21 mouse cellular contexts compared by ENCODE assay signal in the genomic region with DNA sequence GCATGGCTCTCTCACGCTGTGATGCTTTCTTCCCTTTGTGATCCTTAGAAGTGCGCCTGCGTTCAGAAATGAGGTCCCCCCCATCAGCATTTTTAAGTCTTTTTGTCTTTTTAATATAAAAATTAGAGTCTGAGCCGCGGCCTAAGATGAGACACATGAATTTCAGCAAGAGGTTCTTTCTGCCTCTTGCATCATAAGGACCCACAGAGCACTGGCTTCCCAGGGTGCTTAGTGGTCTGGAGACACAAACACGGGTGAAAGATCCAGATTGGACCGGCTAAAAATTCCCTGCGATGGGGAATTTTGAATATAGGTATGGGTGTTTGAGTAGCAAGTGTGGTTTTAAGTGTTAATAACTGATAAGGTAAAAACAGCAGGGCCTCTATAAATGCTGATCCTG. TPM values are rescaled to one million over a fixed set of nuclear protein-coding genes. Genes with fewer than 3 reads are reported as not detected.
"Had no signal": no experiment of that assay in that cellular context is flagged by ENCODE, and none has a peak within 500 bp of the region (broad histone marks: within the 10 kb centered on the region; RNA-seq: fewer than 3 reads in every experiment).

No protein-coding gene starts in this region.

- H3K4me1 ChIP-seq: liver, embryonic 13.5 days; liver, embryonic 15.5 days; megakaryocyte, embryonic 14.5 days; stomach, embryonic 15.5 days had no signal

- DNase-seq: liver, embryonic 13.5 days; liver, postnatal 0 days; lung, adult 2 months; lung, postnatal 14 days; lung, postnatal 36 days; retina, postnatal 1 day; right cerebral cortex, adult 18-20 months; thymus, adult 2 months; thymus, postnatal 25 days; thymus, postnatal 4 days had no signal

- H3K9me3 ChIP-seq: liver, embryonic 13.5 days; liver, embryonic 15.5 days; lung, embryonic 15.5 days; megakaryocyte, embryonic 14.5 days; midbrain, embryonic 12.5 days; neural tube, embryonic 13.5 days; neural tube, embryonic 15.5 days; stomach, embryonic 15.5 days had no signal

- H3K9ac ChIP-seq: liver, embryonic 13.5 days; liver, embryonic 15.5 days; liver, postnatal 0 days; lung, embryonic 15.5 days; midbrain, embryonic 12.5 days; neural tube, embryonic 13.5 days; neural tube, embryonic 15.5 days; stomach, embryonic 15.5 days had no signal

- ATAC-seq: liver, postnatal 0 days; lung, postnatal 0 days had no signal

- H3K27me3 ChIP-seq: liver, embryonic 13.5 days; liver, embryonic 15.5 days; lung, embryonic 15.5 days; megakaryocyte, embryonic 14.5 days; neural tube, embryonic 13.5 days; neural tube, embryonic 15.5 days; stomach, embryonic 15.5 days had no signal

- H3K36me3 ChIP-seq: liver, embryonic 13.5 days; liver, embryonic 15.5 days; lung, embryonic 15.5 days; midbrain, embryonic 12.5 days; neural tube, embryonic 13.5 days; neural tube, embryonic 15.5 days; stomach, embryonic 15.5 days had no signal

- H3K4me2 ChIP-seq: liver, embryonic 13.5 days; liver, embryonic 15.5 days; lung, embryonic 15.5 days; midbrain, embryonic 12.5 days; neural tube, embryonic 13.5 days; neural tube, embryonic 15.5 days; stomach, embryonic 15.5 days had no signal

- H3K4me3 ChIP-seq: liver, embryonic 13.5 days; liver, embryonic 15.5 days; lung, embryonic 15.5 days; megakaryocyte, embryonic 14.5 days; midbrain, embryonic 12.5 days; neural tube, embryonic 13.5 days; neural tube, embryonic 15.5 days; stomach, embryonic 15.5 days had no signal

- H3K27ac ChIP-seq: liver, embryonic 13.5 days; liver, embryonic 15.5 days; lung, embryonic 15.5 days; macrophage; neural tube, embryonic 13.5 days; neural tube, embryonic 15.5 days; stomach, embryonic 15.5 days; stomach, postnatal 0 days had no signal

RNA-seq across cellular contexts. Expression of gene Tenm4, which starts 5.7 kb away (rescaled TPM):
- total RNA-seq: megakaryocyte progenitor cell, adult 5-6 weeks had no signal
